Mouse (Mus musculus) skeletal muscle tissue, adult 2 months (tissue): ENCODE results near the gene Prss30.
A peak's percentile ranks its signal among the peaks of the same experiment; 100 is the strongest.

Experiments used
- DNase-seq: peaks from one replicate; pipeline ENCODE4 v3.0.0-alpha.2; 2012; ENCODE audit warnings: low read depth, low spot score

The Prss30 gene

GRCm38 (mm10) chr17:23980297-23980909 lies at the start of gene Prss30:
TSS of gene Prss30 (minus strand) at chr17:23980566.
- no peak for DNase-seq

- no peak for DNase-seq
Observed at GRCm38 (mm10) chr17:24029477-24029876, 49.1 kb upstream of the Prss30 start.

GRCm38 (mm10) chr17:24021375-24022199 lies 41.2 kb upstream of the Prss30 start:
- no peak for DNase-seq

- DNase-seq, result no peak
Observed at GRCm38 (mm10) chr17:24020696-24021095, 40.3 kb upstream of the Prss30 start.

- no peak for DNase-seq
Observed at GRCm38 (mm10) chr17:24015727-24016126, 35.4 kb upstream of the Prss30 start.

- no peak for DNase-seq
Observed at GRCm38 (mm10) chr17:24014433-24014965, 34.1 kb upstream of the Prss30 start.

GRCm38 (mm10) chr17:24012921-24013320 lies 32.6 kb upstream of the Prss30 start:
- DNase-seq, result no peak

- DNase-seq, result no peak
Observed at GRCm38 (mm10) chr17:24009617-24010016, 29.3 kb upstream of the Prss30 start.

GRCm38 (mm10) chr17:24008105-24008504 lies 27.7 kb upstream of the Prss30 start:
- DNase-seq, result no peak

- DNase-seq, result no peak
Observed at GRCm38 (mm10) chr17:24007391-24007790, 27.0 kb upstream of the Prss30 start.

GRCm38 (mm10) chr17:24006930-24007329 lies 26.6 kb upstream of the Prss30 start:
- no peak for DNase-seq

- no peak for DNase-seq
Observed at GRCm38 (mm10) chr17:24005049-24005448, 24.7 kb upstream of the Prss30 start.

- no peak for DNase-seq
Observed at GRCm38 (mm10) chr17:24004071-24004665, 23.8 kb upstream of the Prss30 start.

- no peak for DNase-seq
Observed at GRCm38 (mm10) chr17:24000404-24000803, 20.0 kb upstream of the Prss30 start.

GRCm38 (mm10) chr17:23998383-23998782 lies 18.0 kb upstream of the Prss30 start:
- no peak for DNase-seq

GRCm38 (mm10) chr17:23997901-23998300 lies 17.5 kb upstream of the Prss30 start, which contains the start of gene Prss22:
TSS of gene Prss22 (minus strand) at chr17:23998100.
- DNase-seq, result no peak

- DNase-seq, result no peak
Observed at GRCm38 (mm10) chr17:23995421-23995820, 15.1 kb upstream of the Prss30 start.

- DNase-seq, result no peak
Observed at GRCm38 (mm10) chr17:23994667-23995066, 14.3 kb upstream of the Prss30 start.

- DNase-seq, result peak; percentile 69
Observed at GRCm38 (mm10) chr17:23993559-23994428, 13.4 kb upstream of the Prss30 start.

- DNase-seq, result no peak
Observed at GRCm38 (mm10) chr17:23992789-23993553, 12.6 kb upstream of the Prss30 start.

- DNase-seq, result no peak
Observed at GRCm38 (mm10) chr17:23989802-23990201, 9.4 kb upstream of the Prss30 start.
